Mouse (Mus musculus) left cerebral cortex, adult 8-10 months (tissue): ENCODE data around the gene Shmt1. TPM values are rescaled to one million over a fixed set of nuclear protein-coding genes. Genes with fewer than 3 reads are reported as not detected.

Experiments
- total RNA-seq, 4 experiments: library from RNA; stranded (reverse); gene quantifications; 2 replicates each; pipeline ENCODE4 v1.2.4; 2022

Gene Shmt1
- total RNA-seq, 4 experiments from 2014 or later = 4.0 to 7.1 (median 5.6) TPM

Other genes starting within 250 kb of the Shmt1 start
- gene Llgl1, start 112.0 kb downstream of the Shmt1 start, total RNA-seq = 10 to 100 TPM; 40.0 to 42.3 (median 40.8) TPM
- 10 to 100 TPM; 61.2 to 73.0 (median 62.4) TPM for gene Flii, start 84.5 kb downstream of the Shmt1 start, total RNA-seq
- 10 to 100 TPM; 18.3 to 24.8 (median 19.8) TPM for gene Mief2, start 83.3 kb downstream of the Shmt1 start, total RNA-seq
- gene Top3a, start 34.4 kb downstream of the Shmt1 start, total RNA-seq = 1 to 10 TPM; 5.4 to 7.2 (median 6.6) TPM
- 10 to 100 TPM; 31.7 to 35.9 (median 32.7) TPM for gene Smcr8, start 34.2 kb downstream of the Shmt1 start, total RNA-seq
- 10 to 100 TPM; 27.6 to 30.0 (median 29.5) TPM for gene Dhrs7b, start 18.9 kb upstream of the Shmt1 start, total RNA-seq
- 10 to 100 TPM; 26.7 to 33.3 (median 30.3) TPM for gene Tmem11, start 67.6 kb upstream of the Shmt1 start, total RNA-seq
- gene Natd1, start 103.0 kb upstream of the Shmt1 start, total RNA-seq = 10 to 100 TPM in 3 of 4 experiments, 1 to 10 TPM in 1; 9.6 to 13.4 (median 11.9) TPM
- 10 to 100 TPM; 12.0 to 18.7 (median 16.3) TPM for gene Map2k3, start 120.3 kb upstream of the Shmt1 start, total RNA-seq
- gene Kcnj12, start 210.8 kb upstream of the Shmt1 start, total RNA-seq = 10 to 100 TPM; 15.1 to 19.8 (median 15.6) TPM